Mouse (Mus musculus): ENCODE data around the gene Rph3al.

DNA sequence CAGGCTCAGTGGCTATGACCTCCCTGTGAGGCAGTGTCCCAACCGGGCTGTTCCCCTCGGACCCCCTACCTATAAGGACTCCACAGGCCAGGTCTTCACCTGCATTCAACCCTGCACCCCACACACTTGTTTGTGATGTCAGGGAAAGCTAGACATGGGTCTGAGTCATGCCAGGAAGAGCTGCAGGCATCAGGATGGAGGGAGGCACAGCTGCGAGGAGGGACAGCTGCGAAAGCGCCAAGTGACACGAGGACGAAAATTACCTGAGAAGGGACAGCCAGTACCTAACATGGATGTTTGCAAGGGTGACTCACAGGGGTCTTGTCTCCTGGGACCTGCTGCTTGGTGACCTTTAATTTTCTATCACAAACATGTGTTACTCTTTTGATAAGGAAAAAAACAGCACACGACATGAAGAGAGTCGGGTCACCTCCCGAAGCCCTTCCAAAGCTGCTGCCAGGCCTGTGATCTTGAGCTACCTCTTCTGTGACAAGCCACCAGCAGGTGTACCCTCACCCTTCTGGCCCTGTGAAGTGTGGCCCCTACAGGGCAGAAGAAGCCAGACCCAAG is 85.1 kb downstream of the Rph3al start:
- TF ChIP-seq CTCF (IDR thresholded peaks at IDR 0.05; ENCODE audit: extremely low read depth, insufficient read depth, insufficient read length, insufficient replicate concordance) = no peak
- TF ChIP-seq POLR2A (IDR thresholded peaks at IDR 0.05; ENCODE audit: low read depth, low read length) = no peak
